In the genomic region with DNA sequence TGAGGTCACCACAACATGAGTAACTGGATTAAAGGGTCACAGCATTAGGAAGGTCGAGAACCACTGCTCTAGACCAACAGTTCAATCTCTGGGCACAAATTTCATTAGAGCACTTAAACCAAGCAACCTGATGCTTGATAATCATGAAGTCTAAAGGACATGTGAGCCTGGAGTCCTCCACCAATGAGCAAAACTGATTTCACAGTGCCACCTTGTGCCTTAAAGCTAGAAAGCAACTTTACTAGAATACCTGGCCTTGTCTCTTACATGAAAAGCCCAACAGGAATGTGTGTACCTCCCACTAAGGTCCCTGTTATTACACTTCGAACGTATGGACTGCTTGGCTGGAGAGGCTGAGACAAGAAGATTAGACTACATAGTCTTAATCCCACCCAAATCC, we compare ENCODE assay signal across 11 mouse cellular contexts. TPM values are rescaled to one million over a fixed set of nuclear protein-coding genes. Genes with fewer than 3 reads are reported as not detected.
DNase-seq lines count a peak whose midpoint lies in the region; ATAC-seq and TF ChIP-seq lines count a peak whose summit lies in the region.
"Had no signal": no experiment of that assay in that cellular context is flagged by ENCODE, and none has a peak within 500 bp of the region (broad histone marks: within the 10 kb centered on the region; RNA-seq: fewer than 3 reads in every experiment).

No protein-coding gene starts in this region.

- H3K4me2 ChIP-seq in liver, postnatal 0 days (ENCODE audit: low read depth, low read length) = no peak overlapping the region
- no peak overlapping the region for H3K4me2 ChIP-seq in forebrain, embryonic 11.5 days (ENCODE audit: low read depth, low read length, severe bottlenecking)
- H3K4me2 ChIP-seq: embryonic facial prominence, embryonic 12.5 days had no signal

- intact Hi-C loops in gastrocnemius, adult 2 months (cut with DNase I) = no loop called here
- intact Hi-C loops in gastrocnemius, postnatal 36 days (cut with DNase I) = loop anchor here (5.0 kb wide), 1 partner anchor 232 kb away; no protein-coding TSS in a partner anchor

- no peak for ATAC-seq in liver, postnatal 0 days
- no peak for ATAC-seq in granulocyte monocyte progenitor cell, adult 5-6 weeks (replicated peaks; ENCODE audit: poor library complexity, severe bottlenecking)
- no peak for ATAC-seq in forebrain, embryonic 11.5 days (replicated peaks; ENCODE audit: low FRiP score)
- ATAC-seq: hindbrain, embryonic 16.5 days had no signal

- WGBS in liver, postnatal 0 days (ENCODE audit: insufficient replicate concordance) = 64% methylated on average over 3 of the region's 3 CpGs
- 72% methylated on average over 3 of the region's 3 CpGs for WGBS in forebrain, embryonic 11.5 days

- TF ChIP-seq CTCF in gastrocnemius, adult 2 months (IDR thresholded peaks at IDR 0.05) = peak; percentile 56
- peak; percentile 61 for TF ChIP-seq CTCF in liver, postnatal 0 days (IDR thresholded peaks at IDR 0.05; ENCODE audit: low read depth)

- no peaks in the 10 kb centered on the region for H3K27me3 ChIP-seq in liver, postnatal 0 days (ENCODE audit: insufficient read depth, low read length)
- H3K27me3 ChIP-seq in forebrain, embryonic 11.5 days (ENCODE audit: control insufficient read depth, insufficient read depth, low read length) = no peaks in the 10 kb centered on the region
- H3K27me3 ChIP-seq: embryonic facial prominence, embryonic 12.5 days had no signal

- H3K4me1 ChIP-seq in liver, postnatal 0 days (ENCODE audit: insufficient read depth) = no peaks in the 10 kb centered on the region
- no peaks in the 10 kb centered on the region for H3K4me1 ChIP-seq in forebrain, embryonic 11.5 days (replicated peaks; ENCODE audit: control insufficient read depth, insufficient read depth, low read length)
- H3K4me1 ChIP-seq: embryonic facial prominence, embryonic 12.5 days had no signal

- no peak overlapping the region for H3K9ac ChIP-seq in liver, postnatal 0 days (replicated peaks)
- H3K9ac ChIP-seq in forebrain, embryonic 11.5 days (ENCODE audit: low read length) = no peak overlapping the region
- H3K9ac ChIP-seq: embryonic facial prominence, embryonic 12.5 days had no signal

- H3K4me3 ChIP-seq in gastrocnemius, adult 2 months = no peak overlapping the region
- H3K4me3 ChIP-seq in liver, postnatal 0 days (ENCODE audit: low read depth, low read length) = no peak overlapping the region
- H3K4me3 ChIP-seq in forebrain, embryonic 11.5 days (ENCODE audit: low read depth, low read length) = no peak overlapping the region
- H3K4me3 ChIP-seq: embryonic facial prominence, embryonic 12.5 days had no signal

- H3K36me3 ChIP-seq in liver, postnatal 0 days (replicated peaks; ENCODE audit: insufficient read depth, low read length) = peaks cover 23% of the 10 kb centered on the region
- no peaks in the 10 kb centered on the region; the same call in 1 of the 2 replicates for H3K36me3 ChIP-seq in forebrain, embryonic 11.5 days (ENCODE audit: control insufficient read depth, insufficient read depth, low read length)

- H3K9me3 ChIP-seq in liver, postnatal 0 days (ENCODE audit: low read length) = no peaks in the 10 kb centered on the region
- no peaks in the 10 kb centered on the region for H3K9me3 ChIP-seq in forebrain, embryonic 11.5 days (ENCODE audit: control insufficient read depth, low read length)
- H3K9me3 ChIP-seq: embryonic facial prominence, embryonic 12.5 days had no signal

- DNase-seq in gastrocnemius, adult 2 months = no peak
- DNase-seq in gastrocnemius, postnatal 36 days = no peak
- no peak for DNase-seq in liver, postnatal 0 days
- no peak for DNase-seq in liver
- peak; percentile 12 for DNase-seq in embryo, embryonic 9.5 days (ENCODE audit: extremely low spot score)
- DNase-seq in retina, postnatal 7 days (ENCODE audit: low read depth, low spot score) = peak; percentile 21
- no peak for DNase-seq in forebrain, embryonic 11.5 days (ENCODE audit: low spot score)
- DNase-seq: right cerebral cortex, adult 18-20 months had no signal

- no peak overlapping the region for H3K27ac ChIP-seq in gastrocnemius, adult 2 months
- H3K27ac ChIP-seq in liver, postnatal 0 days (ENCODE audit: low read depth) = no peak overlapping the region
- no peak overlapping the region for H3K27ac ChIP-seq in forebrain, embryonic 11.5 days (ENCODE audit: low read depth, low read length)
- H3K27ac ChIP-seq: embryonic facial prominence, embryonic 12.5 days had no signal

- TF ChIP-seq EP300 in liver, postnatal 0 days (IDR thresholded peaks at IDR 0.05; ENCODE audit: low read depth) = no peak

RNA-seq across cellular contexts. Expression of a gene that starts 47.0 kb away (rescaled TPM):
- total RNA-seq in gastrocnemius, adult 2 months (2021) = 10 to 100 TPM; 39.4 to 50.8 TPM
- total RNA-seq in gastrocnemius, postnatal 36 days (2021) = 10 to 100 TPM; 35.2 to 36.6 TPM
- polyA plus RNA-seq in liver, postnatal 0 days (2015; fragmentation: Nextera tagmentation; extraction: Ambion mirVana) = 3.3 and 3.9 TPM in 2 replicates
- 11.9 and 12.9 TPM in 2 replicates for total RNA-seq in granulocyte monocyte progenitor cell, adult 5-6 weeks (2014; fragmentation: Nextera tagmentation)
- total RNA-seq in granulocyte monocyte progenitor cell, adult 5-6 weeks (2017) = 14.2 and 14.4 TPM in 2 replicates
- 12.5 and 14.6 TPM in 2 replicates for polyA plus RNA-seq in forebrain, embryonic 11.5 days (2014; fragmentation: Nextera tagmentation; extraction: Ambion mirVana)

Comparison
In these comparisons a context has a peak if more than half of its experiments do, and no peak if none do; other contexts are left out.
1. DNase-seq: peak in embryo, embryonic 9.5 days (single experiment) and retina, postnatal 7 days (single experiment); none in gastrocnemius, adult 2 months (single experiment), gastrocnemius, postnatal 36 days (0 of 2), liver, postnatal 0 days (single experiment), liver (single experiment) and forebrain, embryonic 11.5 days (single experiment).